Mouse (Mus musculus): ENCODE measurements at regions not wholly inside any gene's neighbourhood (a gene's known extent, or its start where the extent isn't known, plus 50 kb on each side); places are given as distances from the start of the nearest gene placed in this dataset.

GRCm38 (mm10) chr8:76429818-76430217 lies 469.4 kb upstream of the Nr3c2 start:
- TF ChIP-seq CTCF (IDR thresholded peaks at IDR 0.05; ENCODE audit: control insufficient read depth, insufficient read depth, insufficient replicate concordance, low read depth, low read length), result no peak
- TF ChIP-seq POLR2A (IDR thresholded peaks at IDR 0.05; ENCODE audit: control insufficient read depth, low read depth, low read length), result no peak
